Mouse (Mus musculus) adrenal gland, postnatal 4 days (tissue): ENCODE data around the gene Tyrobp. TPM values are rescaled to one million over a fixed set of nuclear protein-coding genes. Genes with fewer than 3 reads are reported as not detected.
A peak's percentile ranks its signal among the peaks of the same experiment; 100 is the strongest.

Source experiments
- DNase-seq, 2 experiments: peaks; one replicate each; pipeline ENCODE4 v3.0.0; 2021 to 2022; ENCODE audit warnings: low spot score in 2 of 2, mixed read lengths in 2 of 2
- long read RNA-seq, 2 experiments: library from polyadenylated mRNA; stranded (forward); transcript quantifications; one replicate each; pipeline ENCODE4 v2.0.0; 2021
- total RNA-seq, 2 experiments: library from RNA; stranded (reverse); gene quantifications; 2 replicates each; pipeline ENCODE4 v1.2.3; 2021

The Tyrobp gene
- 10 to 100 TPM; 26.6 to 40.2 TPM for total RNA-seq
- long read RNA-seq, experiment 1, transcript Tyrobp-202 (5 exons, 597 nt), result major isoform, 17 of 17 reads
- long read RNA-seq, experiment 1, partial matches to known transcripts, result 0 of 17 reads
- long read RNA-seq, experiment 1, other reads (novel, unspliced or antisense), result 0 of 17 reads
- long read RNA-seq, experiment 2, transcript Tyrobp-202 (5 exons, 597 nt), result major isoform, 8 of 9 reads
- long read RNA-seq, experiment 2, partial matches to known transcripts, result 1 of 9 reads
- long read RNA-seq, experiment 2, other reads (novel, unspliced or antisense), result 0 of 9 reads

- DNase-seq, result no peak
Observed at GRCm38 (mm10) chr7:30413596-30413995, at the start of gene Tyrobp. Gene Tyrobp, plus strand, starts transcription at chr7:30413760.

- no peak for DNase-seq
Observed at GRCm38 (mm10) chr7:30367466-30367865, 46.1 kb upstream of the Tyrobp start.

- DNase-seq, result peak; percentile 67 to 84
Observed at GRCm38 (mm10) chr7:30373501-30373962, 40.0 kb upstream of the Tyrobp start.

GRCm38 (mm10) chr7:30380061-30380460 lies 33.5 kb upstream of the Tyrobp start:
- no peak for DNase-seq

GRCm38 (mm10) chr7:30384106-30384505 lies 29.5 kb upstream of the Tyrobp start:
- DNase-seq, result no peak

- DNase-seq, result no peak
Observed at GRCm38 (mm10) chr7:30392746-30393520, 20.6 kb upstream of the Tyrobp start.

GRCm38 (mm10) chr7:30393631-30394030 lies 19.9 kb upstream of the Tyrobp start:
- no peak for DNase-seq

- DNase-seq, result peak in 1 of 2 experiments; percentile 42
Observed at GRCm38 (mm10) chr7:30394379-30394778, 19.2 kb upstream of the Tyrobp start.

GRCm38 (mm10) chr7:30394871-30395270 lies 18.7 kb upstream of the Tyrobp start:
- DNase-seq, result no peak

GRCm38 (mm10) chr7:30399671-30400070 lies 13.9 kb upstream of the Tyrobp start:
- no peak for DNase-seq

- no peak for DNase-seq
Observed at GRCm38 (mm10) chr7:30402343-30402742, 11.2 kb upstream of the Tyrobp start.

GRCm38 (mm10) chr7:30408639-30409038 lies 4.9 kb upstream of the Tyrobp start:
- no peak for DNase-seq

- no peak for DNase-seq
Observed at GRCm38 (mm10) chr7:30409789-30410188, 3.8 kb upstream of the Tyrobp start.

- DNase-seq, result no peak
Observed at GRCm38 (mm10) chr7:30411023-30411422, 2.5 kb upstream of the Tyrobp start.

- DNase-seq, result no peak
Observed at GRCm38 (mm10) chr7:30412735-30413147, 819 bp upstream of the Tyrobp start.

- no peak for DNase-seq
Observed at GRCm38 (mm10) chr7:30417856-30418255, 4.3 kb downstream of the Tyrobp start.

GRCm38 (mm10) chr7:30419561-30420499 lies 6.3 kb downstream of the Tyrobp start, which contains the start of gene Hcst:
Gene Hcst, minus strand, starts transcription at chr7:30419854.
- no peak for DNase-seq

- no peak for DNase-seq
Observed at GRCm38 (mm10) chr7:30420673-30421072, 7.1 kb downstream of the Tyrobp start.

GRCm38 (mm10) chr7:30421175-30421889 lies 7.8 kb downstream of the Tyrobp start, which contains the start of gene Nfkbid:
Gene Nfkbid, plus strand, starts transcription at chr7:30421732.
- peak in 1 of 2 experiments; percentile 50 for DNase-seq

GRCm38 (mm10) chr7:30421890-30422435 lies 8.4 kb downstream of the Tyrobp start:
- DNase-seq, result peak; percentile 62 to 73
